Mouse (Mus musculus) megakaryocyte, embryonic 14.5 days (primary cell): Measurements from ENCODE around the gene Slc39a2.
"Not testable (repeated sequence)": the region's sequence is repeated elsewhere in the genome, so short reads cannot be mapped to it uniquely, and the experiment has no call there.

ENCODE experiments used
- FLI1 ChIP-seq: IDR thresholded peaks from 2 replicates; pipeline ENCODE4 v1.6.1; 2012; ENCODE audit warnings: low read length, inconsistent platforms, mixed read lengths
- GATA1 ChIP-seq: IDR thresholded peaks from 3 replicates; pipeline ENCODE4 v1.6.1; 2012; ENCODE audit warnings: mixed read lengths, low read length, inconsistent platforms, borderline replicate concordance

DNA sequence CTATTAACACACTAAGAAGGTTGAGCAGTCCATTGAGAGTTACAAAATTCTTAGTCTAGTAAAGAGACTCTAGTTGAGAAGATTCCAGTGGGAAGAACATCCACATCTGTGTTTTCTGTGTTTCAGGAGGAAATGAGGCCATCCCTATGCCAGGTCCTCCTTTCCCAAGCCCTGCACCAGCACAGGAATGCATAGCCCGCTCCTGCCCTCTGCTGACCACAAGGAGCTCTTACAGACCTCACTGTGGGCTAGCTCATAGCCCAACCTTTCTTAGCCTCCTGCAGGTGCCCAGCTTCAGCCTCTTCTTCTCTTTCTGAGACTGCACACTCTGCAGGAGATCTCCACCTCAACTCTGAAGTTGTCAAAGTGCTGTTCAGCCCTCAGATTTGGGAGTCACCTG, 29.1 kb upstream of the Slc39a2 start:
- TF ChIP-seq FLI1, GATA1: not testable (repeated sequence)
